Mouse (Mus musculus) telencephalon, adult 2 months (tissue): ENCODE data around the gene Cpne4.

Source experiments
- DNase-seq: peaks from one replicate; pipeline ENCODE4 v3.0.0-alpha.2; 2011; ENCODE audit warnings: low read depth, low spot score

Cpne4 gene

DNA sequence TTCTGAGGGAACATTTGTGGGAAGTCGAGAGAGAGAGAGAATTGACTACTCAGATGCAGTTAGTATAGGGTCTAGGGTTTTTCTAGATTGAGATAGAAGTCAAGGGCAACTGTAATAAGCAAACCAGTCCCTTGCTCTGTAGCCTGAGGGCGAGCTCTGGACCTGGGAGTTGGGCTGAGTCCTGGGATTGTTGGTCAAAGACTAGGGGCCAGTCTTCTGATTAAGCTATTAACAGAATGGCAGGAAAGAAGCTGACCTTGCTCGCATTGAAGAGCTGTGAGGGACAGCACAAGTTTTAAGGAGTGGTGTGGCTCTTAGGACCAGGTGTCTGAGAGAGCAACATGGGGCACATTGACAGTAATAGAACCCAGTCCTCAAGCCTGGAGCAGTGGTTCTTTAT is 140.0 kb downstream of the Cpne4 start:
- DNase-seq, result no peak

DNA sequence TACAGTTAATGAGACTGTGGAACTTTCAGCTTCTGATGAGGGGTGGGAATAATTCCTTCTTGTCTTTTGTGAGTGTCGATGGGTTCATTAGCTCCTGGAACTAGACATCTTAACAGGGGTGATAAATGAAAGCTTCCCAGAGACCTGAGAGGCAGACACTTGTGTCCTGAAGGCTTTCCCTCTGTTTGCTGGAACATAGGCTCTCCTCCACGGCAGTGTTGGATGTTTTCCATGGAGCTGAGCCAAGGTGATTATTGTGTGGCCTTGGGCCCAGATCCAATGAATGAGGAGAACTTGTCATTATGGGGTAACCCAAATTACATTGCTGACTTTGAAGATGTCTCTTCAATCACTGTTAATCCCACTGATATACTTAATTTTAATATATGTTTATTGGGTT is 146.1 kb downstream of the Cpne4 start:
- DNase-seq, result no peak

DNA sequence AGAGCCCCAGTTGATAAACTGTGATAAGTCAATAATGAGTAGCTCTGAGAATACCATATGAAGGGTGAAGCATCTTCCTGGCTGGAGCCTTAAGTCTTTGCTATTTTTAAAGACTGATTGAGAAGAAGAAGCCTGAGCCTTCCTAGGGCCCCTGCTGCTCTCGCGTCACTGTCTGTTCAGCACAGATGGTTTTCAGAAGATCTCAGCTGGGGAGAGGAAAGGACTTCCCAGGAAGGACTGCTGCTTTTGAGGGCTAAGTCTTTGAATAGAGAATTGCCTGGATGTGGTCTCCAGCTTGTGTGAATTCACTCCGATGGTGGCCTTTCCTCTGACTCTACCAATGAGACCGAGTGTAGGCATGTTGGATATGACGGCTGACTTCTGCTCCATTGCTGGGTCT is 163.7 kb downstream of the Cpne4 start:
- DNase-seq, result peak; percentile 39

DNA sequence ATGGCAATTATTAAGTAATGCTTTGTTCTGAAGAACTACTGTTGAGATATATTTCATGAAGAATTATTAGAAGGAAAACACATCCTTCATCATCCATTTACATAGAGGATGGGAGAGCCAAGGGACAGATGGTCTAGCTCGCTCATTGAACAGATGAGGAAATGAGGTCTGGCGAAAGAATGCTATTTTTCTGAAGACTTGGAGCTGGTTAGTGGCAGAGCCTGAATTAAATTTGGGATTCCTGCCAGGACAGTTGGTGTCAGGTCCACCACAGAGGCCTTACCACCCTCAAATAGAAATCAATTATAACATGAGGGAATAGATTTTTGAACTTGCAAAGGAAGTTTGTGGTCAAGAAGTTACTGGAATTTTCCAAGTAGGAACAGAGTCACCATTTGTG is 178.2 kb downstream of the Cpne4 start:
- DNase-seq, result peak; percentile 35

DNA sequence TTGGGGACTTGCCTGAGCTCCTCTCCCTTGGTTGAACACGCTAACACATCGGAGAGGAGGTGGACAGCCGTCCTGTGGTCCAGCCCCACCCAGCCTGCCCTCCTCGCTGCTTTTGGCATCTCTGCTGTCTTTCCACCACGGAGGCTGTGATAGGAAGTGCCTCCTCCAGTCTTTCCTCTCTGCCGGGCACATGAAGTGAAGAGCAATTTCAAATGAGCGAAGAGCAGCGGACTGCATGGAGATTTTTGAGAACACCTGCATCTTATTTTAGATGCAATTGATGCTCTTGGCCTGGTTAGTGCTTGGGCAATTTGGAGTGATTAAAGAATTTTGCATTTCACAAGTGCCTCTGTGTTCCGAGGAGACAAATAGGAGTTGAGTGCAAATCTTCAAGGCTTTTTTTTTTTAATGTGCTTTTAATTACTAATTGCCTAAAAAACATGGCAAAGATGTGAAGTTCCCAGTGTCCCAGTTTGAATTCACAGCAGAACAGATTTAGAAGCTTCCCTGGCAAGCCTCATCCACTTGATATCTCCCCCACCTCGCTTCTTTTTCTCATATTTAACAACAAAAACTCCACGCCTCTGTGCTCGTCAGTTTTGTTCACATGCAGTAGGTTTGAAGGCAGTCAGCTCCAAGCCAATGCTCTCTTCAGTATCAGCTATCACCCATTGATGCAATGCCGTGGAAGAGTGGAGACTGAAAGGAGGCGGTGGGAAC is 195.7 kb downstream of the Cpne4 start:
- DNase-seq, result peak; percentile 64

DNA sequence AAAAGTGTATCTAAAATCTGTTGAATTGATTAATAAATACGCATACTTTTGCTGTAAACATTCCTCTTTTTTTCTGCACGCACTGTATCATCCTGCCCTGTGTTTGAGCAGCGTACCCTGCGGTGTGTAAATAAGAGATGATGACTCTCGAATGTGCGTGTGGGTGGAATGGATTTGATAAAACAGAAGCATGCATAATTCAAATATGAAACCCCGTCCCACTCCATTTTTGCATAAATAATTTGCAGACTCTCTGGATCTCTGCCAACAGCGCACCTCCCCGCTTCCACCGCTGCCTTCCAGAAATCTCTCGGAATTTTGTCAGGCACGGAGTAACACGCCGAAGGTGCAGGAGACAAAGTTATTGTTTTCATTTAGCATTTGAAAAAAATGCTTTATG is 208.4 kb downstream of the Cpne4 start:
- no peak for DNase-seq

DNA sequence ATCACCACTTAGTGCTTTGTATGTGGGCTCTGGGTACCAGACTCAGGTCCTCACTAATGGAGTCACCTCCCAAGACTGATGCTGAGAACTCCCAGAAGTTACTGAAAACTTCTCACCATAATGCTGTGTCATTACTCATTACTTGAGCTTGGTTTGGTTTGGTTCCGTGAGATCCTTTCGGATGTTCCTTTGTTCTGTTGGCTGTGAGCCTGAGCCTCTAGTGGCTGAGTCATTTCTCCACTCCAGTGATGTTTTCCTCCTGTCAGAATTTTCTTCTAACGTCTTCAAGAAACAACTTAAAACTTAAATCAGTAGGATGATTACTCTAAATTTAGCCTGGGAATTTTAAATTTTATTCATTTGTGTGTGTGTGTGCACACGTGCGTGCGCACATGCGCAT is 212.9 kb downstream of the Cpne4 start:
- DNase-seq, result no peak

DNA sequence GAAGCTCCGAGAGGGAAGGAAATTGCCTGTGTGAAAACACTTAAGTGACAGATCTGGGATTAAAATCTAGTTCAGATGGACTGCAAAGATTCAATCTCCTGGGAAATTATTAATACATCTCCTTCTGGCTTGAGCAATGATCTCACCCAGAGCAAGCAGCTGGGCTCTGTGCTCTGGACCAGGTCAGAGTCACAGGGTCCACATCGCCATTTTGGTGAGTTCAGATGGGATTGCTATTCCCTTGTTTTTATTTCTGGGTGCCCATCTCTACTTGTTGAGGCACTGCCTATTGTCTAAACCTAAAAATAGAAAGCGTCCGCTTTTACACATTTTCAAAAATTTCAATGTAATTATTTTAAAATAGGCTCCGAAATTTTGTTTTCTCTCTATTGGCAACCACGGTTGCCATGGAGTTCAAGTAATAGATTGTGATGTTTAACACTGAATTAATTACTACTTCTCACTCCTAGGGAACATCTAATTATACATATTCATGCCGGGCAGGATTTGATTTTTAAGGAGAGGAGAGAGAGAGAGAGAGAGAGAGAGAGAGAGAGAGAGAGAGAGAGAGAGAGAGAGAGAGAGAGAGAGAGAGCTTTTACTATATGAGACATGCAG is 229.2 kb downstream of the Cpne4 start:
- DNase-seq, result peak; percentile 69

DNA sequence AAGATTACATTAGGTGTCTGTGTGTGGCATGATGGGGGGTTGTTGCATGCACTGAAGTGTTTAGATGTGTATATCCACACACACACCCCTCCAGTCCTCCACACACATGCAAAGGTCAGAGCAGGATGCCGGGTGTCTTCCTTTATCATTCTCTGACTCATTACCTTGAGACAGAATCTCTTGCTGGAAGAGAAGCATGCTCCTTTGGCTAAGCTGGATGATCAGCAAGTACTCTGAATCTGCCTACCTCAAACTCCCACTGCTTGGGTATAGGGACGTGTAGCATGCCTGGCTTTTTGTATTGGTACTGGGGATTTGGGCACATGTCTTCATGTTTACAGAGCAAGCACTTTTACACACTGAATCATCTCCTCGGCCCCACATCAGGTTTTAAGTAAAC is 230.0 kb downstream of the Cpne4 start:
- no peak for DNase-seq

DNA sequence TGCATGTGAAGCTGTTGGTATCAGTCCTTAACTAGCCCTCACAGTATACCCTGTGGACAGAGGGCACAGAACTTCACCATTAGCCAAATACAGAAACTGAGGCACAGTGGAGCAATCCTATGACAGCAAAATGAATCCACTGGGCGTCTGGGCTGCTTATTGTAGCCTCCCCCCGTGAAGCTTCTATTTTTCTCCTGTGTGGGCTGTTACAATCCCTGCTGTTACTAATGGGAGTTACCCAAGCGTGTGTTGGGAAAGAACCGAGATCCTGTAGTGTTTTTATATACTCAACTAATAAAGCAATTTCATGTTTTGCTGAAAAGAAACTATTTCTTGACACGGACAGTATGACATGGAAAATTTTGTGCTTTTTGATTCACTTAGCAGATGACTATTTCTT is 230.7 kb downstream of the Cpne4 start:
- peak; percentile 46 for DNase-seq

DNA sequence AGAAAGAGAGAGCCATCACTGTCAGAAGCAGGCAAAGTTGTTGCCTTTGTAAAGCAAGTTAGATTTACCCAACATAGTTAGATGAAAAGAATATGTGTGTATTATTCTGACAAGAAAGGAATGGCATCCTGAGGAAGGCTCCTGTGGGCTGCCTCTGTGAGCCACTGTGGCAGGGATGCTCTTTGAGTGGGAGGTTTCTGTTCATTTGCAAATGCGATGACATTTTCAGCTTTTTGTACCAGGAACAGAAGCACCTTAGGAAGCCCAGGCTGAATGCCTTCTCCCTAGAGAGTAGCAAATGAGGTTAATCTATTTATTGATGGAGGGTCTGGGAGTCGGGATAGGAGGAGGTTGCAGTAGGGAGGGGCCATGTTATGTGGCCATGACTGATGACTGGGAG is 249.5 kb downstream of the Cpne4 start:
- no peak for DNase-seq

DNA sequence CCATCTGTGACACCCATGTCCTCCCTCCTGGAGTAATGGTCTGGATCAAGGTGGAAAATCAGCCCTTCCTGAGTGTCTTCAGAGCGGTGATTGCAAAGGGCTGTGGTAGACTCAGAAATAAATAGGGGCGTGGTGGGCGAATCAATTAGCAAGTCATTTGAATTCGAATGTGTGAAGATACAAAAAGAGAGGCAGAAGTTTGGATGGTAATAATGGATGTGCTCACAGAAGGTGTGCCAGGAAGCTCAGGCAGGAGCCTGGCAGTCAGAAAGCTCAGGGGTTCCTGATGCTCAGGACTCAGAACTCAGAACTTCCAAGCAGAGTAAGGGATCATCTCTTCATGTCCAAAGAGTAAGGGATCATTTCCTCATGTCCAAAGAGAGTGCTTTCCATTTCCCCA is 257.7 kb downstream of the Cpne4 start:
- DNase-seq, result no peak

DNA sequence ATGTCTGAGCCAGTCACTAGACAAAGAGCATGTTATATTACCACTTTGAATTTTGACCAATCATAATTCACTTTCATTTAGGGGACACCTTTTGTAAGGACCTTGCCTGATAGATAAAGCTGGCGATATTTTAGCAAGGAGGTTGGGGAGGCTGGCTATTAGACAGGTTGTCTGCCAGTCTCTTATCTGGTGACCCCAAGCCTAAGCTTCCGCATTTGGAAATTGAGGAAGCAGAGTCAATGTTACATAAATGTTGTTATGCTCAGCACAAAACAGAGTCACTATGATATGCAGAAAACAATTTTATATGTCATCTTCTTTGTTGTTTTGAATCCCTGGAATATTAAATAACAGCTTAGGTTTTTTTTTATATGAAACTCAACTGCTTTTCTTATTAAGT is 267.6 kb downstream of the Cpne4 start:
- DNase-seq, result no peak

DNA sequence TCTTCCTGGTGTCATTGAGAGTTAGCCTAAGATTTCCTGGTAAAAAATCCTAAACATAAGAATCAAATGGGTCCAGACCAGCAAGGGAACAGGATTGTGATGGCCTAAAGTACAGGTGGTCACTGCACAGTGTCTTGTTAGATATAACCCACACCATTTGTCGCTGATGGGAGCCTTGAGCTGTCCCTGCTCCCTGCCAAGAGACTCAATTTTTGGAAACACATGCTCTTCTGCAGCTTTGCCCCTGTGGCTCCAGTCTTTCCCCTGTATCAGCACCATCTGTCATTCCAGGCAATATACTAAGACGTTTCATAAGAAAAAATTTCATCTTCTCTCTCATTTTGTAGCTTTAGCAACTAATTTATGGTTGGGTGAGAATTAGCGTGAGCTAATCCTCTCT is 281.6 kb downstream of the Cpne4 start:
- DNase-seq, result no peak

DNA sequence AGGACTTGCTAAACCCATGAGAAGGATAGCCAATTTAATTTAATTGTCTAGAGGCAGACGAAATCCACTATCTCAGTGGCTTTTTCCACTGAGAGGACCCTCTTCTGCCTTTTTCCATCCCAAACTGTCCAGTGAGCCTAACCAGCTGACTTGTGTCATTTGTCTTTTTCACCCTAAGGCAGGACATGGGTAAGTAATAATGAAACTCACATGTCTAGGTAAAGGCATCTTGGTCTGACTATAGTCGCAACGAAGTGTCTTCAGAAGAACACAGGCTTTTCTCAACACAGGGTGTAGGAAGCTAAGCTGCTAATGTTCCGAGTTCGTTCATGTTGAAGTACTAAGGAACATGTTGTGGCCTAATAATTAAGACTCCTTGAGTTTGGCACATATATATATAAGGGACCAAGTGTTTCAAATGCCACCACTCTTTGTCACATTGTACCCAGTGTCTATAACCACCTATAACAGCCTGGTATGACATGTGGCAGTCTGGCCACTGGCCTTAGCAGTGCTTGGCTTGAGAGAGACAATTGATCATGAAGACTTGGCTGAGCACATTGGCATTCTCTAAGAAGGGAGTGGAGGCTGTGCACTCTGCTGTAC is 286.0 kb downstream of the Cpne4 start:
- no peak for DNase-seq

DNA sequence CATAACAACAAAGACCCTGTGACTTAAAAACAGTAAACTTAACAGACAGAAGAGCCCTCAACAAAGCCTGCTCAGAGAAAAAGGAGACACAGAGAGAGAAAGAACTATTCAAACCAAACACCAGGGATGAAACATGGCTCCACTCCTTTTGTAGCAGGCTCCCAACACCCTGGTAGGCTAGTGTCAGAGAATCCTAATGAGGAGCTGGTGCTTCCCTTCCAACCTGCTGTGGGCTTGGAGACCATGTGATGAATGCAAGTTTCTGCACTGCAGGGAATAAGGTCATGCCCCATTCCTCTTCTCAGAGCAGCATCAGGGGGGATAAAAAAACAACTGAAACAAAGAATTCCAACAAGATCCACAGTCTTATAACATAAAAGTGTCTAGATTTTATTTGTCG is 290.8 kb downstream of the Cpne4 start:
- DNase-seq, result no peak

DNA sequence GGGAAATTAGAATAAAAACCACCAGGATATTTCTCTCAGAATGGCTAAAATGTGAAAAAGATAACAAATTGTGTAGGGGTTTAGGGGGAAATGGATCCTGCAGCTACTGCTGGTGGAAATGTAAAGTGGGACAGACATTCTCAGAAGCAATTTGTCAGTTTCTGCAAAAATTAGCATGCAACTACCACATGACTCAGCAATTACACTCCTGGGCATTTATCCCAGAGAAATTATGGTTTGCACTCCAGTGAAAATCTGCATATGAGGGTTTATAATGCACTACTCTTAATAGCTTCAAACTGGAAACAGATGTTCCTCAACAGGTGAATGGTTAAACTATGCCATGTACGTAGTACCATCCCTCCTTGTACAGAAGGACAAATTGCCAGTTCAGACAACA is 294.2 kb downstream of the Cpne4 start:
- DNase-seq, result peak; percentile 84

DNA sequence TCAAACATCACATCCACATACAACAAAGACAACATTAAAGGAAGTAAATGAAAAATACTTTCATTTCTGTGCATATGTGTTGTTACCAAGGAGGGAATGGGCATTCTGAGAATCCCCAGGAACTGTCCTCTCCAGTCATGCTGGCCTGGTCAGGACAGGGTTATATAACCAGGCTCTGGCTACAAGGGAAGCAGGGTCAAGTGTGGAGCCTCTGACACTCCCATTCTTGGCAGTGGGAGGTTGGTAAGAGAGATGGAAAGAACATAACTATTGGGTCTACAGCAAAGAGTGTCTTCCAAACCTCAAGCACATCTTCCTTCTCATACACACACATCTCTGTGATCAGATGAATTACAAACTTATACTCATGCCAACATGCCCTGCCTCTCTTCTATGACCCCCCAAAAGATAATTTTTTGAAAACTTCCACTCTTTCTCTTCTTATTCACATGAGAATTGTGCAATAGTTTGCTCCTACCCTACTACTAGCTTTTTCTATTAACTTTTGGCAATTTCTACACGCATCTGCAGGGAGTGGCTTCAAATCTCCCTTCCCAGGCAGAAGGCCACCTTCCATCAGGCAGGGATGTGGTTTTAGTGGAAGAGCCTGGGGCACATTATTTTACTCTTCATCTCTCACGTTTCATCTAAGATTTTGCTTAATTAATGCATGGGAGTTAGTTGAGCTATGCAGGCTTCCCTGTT is 298.3 kb downstream of the Cpne4 start:
- no peak for DNase-seq

DNA sequence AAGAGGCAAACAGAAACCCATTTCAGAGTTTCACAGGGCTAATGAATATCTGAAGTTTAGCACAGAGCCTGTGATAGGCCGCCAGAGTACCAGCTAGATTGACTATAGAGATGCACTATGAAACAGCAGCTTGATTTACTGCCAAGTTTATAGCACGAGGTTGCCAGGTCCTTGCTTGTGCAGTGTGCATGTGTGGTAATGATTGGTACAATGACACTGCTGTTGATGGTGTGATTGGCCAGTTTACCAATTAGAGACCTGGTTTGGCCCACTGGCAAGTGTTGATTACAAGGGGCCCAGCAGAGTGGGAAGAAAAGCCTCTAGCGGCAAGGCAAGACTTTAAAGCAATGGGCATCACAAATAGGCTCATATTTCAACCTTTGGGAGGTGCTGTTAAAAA is 306.6 kb downstream of the Cpne4 start:
- no peak for DNase-seq

DNA sequence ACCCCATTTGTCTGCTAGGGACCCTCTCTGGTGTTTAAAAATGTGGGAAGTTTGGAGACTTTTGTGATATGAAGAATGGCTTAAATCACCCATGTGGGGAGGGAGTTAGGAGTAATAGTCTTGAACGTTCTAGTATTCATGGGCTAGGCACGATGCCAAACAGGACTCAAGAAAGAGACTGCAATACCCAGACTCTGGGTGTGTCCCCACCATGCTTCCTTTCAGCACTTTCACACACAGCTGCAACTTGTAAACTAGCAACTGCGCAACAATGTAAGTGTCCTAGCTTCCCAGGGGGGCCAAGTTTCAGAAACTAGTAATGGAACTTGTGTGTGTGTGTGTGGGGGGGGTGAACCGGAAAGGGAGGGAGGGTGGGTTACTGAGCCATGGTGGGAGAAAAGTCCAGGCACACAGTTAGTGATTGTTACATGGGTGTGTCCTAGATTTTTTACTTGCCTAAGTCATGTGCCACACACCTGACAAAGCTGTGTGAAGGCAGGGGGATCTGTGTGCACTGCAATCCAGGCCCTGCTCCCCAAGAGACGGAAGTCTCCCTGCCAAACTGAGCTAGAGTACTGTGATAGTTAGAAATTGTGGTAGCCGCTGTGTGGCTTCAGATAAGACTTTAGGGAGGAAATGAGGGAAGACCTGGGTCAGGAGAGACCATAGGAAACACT is 307.3 kb downstream of the Cpne4 start:
- no peak for DNase-seq

DNA sequence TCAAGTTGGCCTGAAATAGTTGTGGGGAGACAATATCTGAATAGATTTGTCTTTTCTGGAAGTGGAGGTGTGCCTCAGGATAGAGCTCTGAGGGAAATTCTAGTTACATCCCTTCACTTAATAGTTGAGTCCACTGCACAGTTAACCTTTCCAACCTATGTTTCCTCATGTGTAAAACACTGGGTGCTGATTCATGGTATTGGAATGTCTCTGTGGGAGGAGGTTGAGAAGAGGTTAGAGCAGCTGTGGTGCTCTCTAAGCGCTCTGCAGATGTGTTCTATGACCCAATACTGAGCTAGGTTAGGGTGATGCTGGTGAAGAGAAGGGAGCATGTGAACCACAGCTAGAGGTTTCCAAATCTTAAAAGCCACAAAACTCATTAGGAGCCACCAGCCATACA is 318.7 kb downstream of the Cpne4 start:
- DNase-seq, result no peak

DNA sequence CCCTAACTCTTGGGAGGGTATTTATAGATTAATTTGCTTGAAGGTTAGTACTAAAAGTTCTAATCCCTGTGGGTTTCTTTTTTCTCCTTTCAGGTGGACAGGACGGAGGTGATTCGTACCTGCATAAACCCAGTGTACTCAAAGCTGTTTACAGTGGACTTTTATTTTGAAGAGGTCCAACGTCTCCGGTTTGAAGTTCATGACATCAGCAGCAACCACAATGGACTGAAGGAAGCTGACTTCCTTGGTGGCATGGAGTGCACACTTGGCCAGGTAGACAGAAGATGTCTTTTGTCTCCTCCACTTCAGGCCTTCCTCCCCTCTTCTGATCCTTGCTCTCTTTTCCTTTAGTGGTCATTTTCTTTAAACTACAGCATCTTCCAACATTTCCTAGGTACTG is 325.5 kb downstream of the Cpne4 start:
- DNase-seq, result no peak
